Mouse (Mus musculus) cerebellum, adult 18-20 months (tissue): ENCODE results near the gene Slc7a11.

Source experiments
- DNase-seq, 2 experiments: peaks; one replicate each; pipeline ENCODE4 v3.0.0; 2021

Gene Slc7a11

GRCm38 (mm10) chr3:50388288-50388687, 55.1 kb downstream of the Slc7a11 start:
- DNase-seq = no peak

DNA sequence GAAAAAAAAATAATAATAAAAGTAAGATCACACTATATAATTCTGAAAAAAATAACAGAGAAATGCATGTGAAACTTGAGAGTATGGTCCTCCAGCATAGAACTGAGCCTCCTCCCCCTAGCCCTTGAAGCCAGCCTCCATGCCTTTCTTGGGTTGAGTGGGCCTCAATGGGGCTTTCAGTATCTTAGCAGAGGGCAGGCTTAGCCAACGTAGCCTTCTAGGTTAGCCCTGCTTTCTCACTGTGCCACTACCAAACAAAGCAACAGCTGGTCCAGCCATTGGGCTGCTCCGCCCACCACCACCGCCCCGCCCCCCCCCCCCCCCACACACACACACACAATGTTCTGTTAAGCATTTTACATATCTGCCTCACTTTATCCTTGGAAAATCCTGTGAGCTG, 56.1 kb downstream of the Slc7a11 start:
- DNase-seq = no peak

GRCm38 (mm10) chr3:50386561-50387221, 56.7 kb downstream of the Slc7a11 start:
- no peak for DNase-seq

DNA sequence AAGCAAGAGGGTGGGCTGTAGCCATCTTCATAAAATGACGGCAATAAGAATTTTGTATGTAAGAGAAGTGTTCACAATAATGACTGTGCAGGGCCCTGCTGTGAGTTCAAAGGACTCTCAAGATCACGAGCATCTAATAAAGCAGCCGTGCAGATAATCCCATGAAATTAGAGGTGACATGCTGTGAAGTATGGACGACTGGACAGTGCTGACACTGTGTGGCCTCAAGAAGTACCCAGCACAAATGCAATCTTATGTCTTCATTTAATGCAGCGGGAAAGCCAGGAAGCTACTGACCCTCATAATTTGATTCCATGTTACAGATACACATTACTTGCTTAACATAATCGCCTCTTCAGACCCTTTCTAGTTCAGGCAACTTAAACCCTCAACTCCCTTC, 57.3 kb downstream of the Slc7a11 start:
- no peak for DNase-seq

DNA sequence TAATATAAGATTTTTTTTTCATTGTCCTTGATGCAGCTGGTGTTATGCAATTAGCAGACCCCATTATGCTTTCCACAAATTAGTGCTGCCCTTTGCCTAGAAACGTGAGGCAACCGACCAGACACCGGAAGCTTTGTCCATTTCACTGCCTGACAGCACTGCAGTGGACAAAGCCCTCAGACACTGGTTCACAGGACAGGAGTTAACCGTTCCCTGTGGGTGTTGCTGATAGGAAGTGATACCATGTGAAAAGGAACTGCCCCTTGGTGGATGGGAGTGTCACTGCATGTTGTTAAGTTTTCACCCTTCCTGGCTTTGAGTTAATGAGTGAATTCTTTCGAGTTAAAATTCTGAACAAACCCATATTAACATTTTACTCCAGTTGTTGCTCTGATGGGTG, 60.7 kb downstream of the Slc7a11 start:
- no peak for DNase-seq

DNA sequence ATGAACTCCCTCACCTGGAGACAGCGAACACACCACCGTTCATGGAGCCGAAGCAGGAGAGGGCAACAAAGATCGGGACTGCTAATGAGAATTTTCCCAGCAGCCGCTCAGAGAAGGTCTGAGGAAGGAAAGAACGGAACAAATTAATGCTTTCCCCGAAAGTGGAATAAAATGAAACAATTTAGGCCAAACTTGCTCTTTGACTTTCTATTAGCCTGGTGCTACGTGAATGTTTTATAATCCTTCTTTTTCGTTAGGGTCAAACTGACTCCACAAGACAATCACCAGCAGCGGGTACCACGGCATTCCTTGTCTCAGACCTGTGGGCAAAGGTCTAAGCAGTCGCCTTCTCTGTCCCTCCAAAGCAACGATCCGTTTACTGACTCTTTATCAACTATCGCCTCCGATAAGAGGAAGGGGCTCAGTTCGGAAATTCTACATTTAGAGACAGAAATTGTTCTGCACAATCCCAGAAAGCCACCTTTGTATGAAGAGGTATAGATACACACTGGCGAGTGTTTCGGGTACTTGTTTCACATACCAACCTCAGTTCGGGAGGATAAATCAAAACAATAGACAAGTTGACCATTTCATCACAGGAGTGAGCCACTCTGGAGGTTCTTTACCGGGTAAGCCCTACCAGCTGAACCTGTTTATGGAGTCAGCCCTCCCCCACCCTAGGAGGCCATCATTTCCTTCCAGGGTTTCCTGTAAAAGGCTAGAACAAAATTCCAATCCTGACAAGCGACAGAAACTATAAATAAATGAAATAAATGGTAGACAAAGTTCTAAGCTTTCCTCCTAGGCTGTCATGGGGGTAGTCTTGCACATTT, 61.3 kb downstream of the Slc7a11 start:
- DNase-seq = no peak

DNA sequence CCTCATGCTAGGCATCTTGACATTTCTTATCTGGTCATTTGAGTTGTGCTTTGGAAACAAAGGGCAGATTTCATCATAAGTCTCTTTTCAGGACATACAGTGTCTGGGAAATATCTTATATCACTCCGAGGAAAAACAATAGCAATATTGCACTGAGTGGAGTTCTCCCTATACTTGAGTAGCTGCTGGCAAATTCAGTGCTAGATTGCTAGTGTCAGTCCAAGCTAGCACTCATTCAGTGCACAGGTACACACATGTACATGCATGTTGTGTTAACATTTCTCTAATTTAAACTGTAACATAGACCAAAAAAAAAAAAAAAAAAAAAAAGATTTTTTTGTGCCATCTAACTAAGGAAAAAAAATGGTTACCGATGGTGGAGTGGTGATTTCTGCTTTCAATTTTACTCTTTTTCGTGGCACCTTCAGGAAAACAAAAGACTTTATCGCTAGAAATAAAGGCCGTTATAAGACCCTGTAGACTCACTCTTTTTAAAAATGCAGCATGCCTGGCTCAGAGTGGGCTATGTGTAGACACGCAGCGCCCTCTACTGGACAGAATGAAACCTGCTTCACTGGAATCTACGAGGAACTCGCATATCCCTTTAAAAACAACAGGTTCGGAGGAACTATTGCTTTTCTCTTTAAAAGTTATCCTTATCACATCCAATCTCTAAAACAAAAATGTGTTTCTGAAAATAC, 62.1 kb downstream of the Slc7a11 start:
- peak; percentile 68 to 81 for DNase-seq

GRCm38 (mm10) chr3:50379942-50380341, 63.5 kb downstream of the Slc7a11 start:
- DNase-seq = no peak

GRCm38 (mm10) chr3:50375477-50375876, 67.9 kb downstream of the Slc7a11 start:
- DNase-seq = no peak

DNA sequence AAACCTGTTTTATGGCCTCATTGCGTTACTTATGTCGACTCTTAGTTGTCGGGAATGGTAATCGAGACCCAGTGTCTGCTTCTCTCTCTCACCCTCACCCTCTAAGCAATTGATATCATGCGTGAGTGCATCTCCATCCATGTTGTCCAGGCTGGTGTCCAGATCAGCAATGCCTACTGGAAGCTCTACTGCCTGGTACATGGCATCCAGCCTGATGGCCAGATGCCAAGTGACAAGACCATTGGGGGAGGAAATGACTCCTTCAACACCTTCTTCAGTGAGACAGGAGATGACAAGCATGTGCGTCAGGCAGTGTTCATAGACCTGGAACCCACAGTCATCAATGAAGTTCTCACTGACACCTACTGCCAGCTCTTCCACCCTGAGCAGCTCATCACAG, 73.6 kb downstream of the Slc7a11 start:
- no peak for DNase-seq

- no peak for DNase-seq
Observed at GRCm38 (mm10) chr3:50367175-50367574, 76.2 kb downstream of the Slc7a11 start.

DNA sequence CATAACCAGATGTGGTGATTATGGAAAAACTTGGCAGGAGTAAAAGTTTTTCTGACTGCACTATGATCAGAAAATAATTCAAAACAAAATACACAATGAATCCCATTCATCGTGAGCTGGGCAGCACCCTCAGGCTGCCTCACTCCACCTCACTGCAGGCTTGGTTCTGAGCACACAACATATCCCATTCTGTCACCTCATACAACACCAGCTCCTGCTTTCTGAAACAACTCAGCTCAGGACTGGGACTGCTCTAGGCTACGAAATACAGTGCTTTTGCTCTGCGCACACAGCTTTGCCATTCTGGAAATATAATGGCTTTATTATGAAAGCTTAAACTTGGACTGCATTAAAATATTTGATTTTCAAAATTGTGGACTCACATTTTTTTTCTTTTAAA, 79.8 kb downstream of the Slc7a11 start:
- no peak for DNase-seq

GRCm38 (mm10) chr3:50347081-50347480, 96.3 kb downstream of the Slc7a11 start:
- no peak for DNase-seq

GRCm38 (mm10) chr3:50344411-50344810, 99.0 kb downstream of the Slc7a11 start:
- no peak for DNase-seq

GRCm38 (mm10) chr3:50324524-50324923, 118.9 kb downstream of the Slc7a11 start:
- DNase-seq = no peak

DNA sequence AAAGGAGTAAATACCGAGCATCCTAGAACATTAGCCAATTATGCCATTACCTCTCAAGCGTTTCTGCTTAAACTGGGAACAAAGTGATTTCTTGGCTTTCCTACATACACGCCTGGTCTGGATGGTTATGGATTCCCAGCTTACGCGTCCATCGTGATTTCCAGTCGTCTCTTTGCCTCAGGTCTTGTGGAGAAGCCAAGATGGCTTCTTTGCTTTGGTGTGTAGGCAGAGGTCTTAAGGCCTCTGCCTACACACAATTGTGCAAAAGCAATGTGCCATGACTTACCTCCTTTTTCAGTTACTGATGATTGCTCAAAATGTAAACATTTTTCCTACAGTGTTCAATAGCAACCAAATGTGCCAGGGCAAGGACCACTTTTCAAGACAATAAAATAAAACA, 119.5 kb downstream of the Slc7a11 start:
- DNase-seq = no peak

DNA sequence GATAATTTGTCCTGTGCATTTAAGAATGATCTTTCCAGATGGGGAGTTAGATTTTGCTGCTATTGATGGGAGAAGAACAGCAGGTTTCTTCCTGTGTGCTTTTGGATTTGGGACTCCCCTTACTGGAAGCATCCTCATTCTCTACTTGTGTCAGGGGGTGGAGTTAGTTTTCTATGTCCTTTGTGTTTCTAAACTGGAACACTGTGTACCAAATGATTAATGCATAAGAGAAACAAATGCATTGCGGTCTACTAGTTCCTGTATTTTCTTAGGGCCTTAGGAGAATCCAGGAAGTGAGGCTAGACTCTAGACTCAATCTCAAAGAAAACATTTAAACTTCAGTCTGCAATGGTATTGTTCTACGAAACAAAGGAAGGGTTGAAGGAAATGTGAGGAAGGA, 122.6 kb downstream of the Slc7a11 start:
- no peak for DNase-seq

DNA sequence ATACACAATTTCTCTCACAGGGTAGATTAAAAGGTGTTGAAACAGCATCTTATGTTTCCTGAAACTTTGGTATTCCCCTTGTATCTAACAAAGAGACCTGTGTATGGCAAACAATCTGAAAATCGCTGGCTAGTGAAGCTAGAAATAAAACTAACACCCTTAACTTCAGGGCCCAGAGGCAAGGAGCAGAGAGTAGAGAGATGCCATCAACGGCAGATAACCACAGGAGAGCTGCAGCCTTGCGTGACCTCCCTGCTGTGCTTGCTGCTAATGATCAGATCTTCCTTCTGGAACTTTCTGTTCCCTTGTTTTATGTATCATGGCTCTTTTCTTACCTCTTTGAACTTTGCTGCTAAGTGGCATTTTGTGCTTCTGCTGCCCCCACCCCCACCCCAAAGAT, 125.3 kb downstream of the Slc7a11 start:
- DNase-seq = no peak

DNA sequence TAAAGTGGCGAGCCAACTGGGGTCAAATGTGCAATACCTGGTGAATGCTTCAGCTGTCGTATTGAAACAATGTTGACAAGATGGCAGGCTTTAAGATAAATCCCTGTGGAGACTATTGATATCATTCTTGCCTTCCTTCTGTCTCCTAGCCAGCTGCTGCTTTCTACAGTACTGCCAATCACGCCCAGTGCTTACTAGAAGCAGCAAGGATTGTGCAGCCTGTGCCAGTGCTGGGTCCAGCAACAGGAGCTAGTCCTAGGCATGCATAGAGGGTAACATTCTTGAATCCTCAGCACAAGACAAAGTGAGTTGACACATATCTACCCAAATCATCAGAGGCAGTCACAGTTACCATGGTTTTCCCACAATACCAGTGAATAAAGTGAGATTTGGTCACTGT, 129.6 kb downstream of the Slc7a11 start:
- no peak for DNase-seq

DNA sequence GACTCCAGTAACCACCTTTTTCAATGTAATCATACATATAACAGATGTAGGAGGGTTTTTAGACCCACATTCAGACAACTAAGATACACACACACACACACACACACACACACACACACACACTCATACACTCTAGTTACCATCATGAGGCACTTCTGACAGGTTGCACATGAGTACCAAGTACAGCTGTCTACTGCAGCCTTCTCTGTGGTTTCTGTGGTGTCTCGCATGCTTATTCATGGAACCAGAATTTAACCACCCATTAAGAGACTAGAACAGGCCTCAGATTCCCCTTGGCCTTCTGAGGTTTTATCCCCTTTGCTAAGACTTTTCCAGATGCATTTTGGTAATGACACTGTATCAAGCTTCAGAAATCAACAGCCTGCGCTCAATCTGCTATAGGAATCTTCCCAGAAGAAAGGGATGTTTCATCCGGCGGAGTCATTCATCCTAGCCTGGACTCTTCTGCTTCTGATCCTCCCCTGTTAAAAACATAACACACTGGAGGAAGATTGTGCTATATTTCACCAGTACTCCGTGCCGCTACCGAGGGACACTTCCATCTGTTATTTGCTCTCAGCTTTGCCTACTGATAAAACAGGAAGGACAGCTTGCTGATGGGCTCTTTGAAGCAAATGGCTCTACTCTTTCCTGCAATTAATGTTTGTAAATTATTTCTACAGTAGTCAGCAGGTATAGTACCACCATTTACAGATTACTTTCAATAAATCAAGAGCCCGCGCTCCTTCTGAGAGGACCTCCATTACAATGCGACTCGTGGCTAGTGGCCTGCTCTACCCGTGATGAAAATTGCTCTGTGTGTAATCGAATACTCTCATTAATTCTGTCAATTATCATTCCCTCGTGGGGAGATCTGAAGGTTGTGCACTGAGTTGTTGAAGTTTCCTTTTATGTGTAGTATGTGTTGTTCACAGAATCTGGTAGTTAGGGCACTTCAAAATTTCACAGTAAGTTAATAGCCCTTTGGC, 135.8 kb downstream of the Slc7a11 start:
- no peak for DNase-seq

- peak in 1 of 2 experiments; percentile 9 for DNase-seq
Observed at GRCm38 (mm10) chr3:50306334-50306733, 137.1 kb downstream of the Slc7a11 start.

- peak; percentile 36 to 40 for DNase-seq
Observed at GRCm38 (mm10) chr3:50304137-50304536, 139.3 kb downstream of the Slc7a11 start.

GRCm38 (mm10) chr3:50302648-50303047, 140.8 kb downstream of the Slc7a11 start:
- no peak for DNase-seq
